Mouse (Mus musculus) activated CD4-positive, CD25-positive, alpha-beta regulatory T cell, adult 9 weeks (primary cell): ENCODE data around the gene Zfp740. TPM values are rescaled to one million over a fixed set of nuclear protein-coding genes. Genes with fewer than 3 reads are reported as not detected.

Experiments used
- polyA plus RNA-seq: library from polyadenylated mRNA; unstranded; fragments of 100-300 nt; shearing (Covaris generic); gene quantifications from one replicate; pipeline ENCODE4 v1.2.1, GENCODE M21; 2017

Zfp740 gene
- 68.1 TPM for polyA plus RNA-seq

DNA sequence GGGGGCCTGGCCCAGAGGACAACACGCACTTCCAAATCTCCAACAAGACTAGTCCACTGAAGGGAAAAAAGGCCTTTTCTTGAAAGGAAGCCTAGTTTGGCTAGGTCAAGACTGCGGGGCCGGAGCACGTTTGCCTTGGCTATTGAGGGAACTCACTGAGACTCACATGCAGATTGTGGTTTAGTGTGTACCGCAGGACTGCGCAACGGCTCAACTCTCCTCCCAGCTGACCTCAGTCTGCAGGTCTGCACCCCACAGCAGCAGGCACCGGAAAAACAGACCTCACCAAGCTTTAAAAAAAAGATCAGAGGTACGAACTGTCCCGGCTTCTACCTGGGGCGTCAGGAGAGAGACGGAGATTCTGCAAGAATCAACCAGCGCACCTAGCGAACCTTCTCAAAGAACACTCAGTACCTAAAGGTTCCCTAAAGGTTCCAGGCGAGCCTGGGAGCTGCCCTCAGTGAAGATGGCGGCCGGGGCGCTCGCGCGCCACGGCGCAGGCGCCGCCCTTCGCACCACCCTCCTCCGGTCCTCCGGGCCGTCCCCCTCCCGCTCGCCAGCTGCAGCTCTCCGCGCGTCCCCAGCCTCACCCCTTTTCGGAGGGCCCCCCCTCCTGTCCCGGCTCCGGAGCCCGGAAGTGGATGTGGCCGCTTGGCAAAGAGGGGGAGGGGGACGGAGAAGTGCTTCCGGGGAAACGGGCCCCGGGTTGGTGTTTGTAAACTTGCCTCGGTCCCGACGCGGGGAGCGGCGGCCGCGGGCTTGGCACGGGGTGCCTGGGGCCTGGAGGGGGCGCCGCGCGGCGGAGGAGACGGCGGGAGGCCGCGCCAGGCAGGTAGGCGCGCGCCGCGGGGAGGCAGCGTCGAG lies at the start of gene Zfp740:
Gene Zfp740, plus strand, starts transcription at position 279 of the 864 bp plus-strand sequence.

DNA sequence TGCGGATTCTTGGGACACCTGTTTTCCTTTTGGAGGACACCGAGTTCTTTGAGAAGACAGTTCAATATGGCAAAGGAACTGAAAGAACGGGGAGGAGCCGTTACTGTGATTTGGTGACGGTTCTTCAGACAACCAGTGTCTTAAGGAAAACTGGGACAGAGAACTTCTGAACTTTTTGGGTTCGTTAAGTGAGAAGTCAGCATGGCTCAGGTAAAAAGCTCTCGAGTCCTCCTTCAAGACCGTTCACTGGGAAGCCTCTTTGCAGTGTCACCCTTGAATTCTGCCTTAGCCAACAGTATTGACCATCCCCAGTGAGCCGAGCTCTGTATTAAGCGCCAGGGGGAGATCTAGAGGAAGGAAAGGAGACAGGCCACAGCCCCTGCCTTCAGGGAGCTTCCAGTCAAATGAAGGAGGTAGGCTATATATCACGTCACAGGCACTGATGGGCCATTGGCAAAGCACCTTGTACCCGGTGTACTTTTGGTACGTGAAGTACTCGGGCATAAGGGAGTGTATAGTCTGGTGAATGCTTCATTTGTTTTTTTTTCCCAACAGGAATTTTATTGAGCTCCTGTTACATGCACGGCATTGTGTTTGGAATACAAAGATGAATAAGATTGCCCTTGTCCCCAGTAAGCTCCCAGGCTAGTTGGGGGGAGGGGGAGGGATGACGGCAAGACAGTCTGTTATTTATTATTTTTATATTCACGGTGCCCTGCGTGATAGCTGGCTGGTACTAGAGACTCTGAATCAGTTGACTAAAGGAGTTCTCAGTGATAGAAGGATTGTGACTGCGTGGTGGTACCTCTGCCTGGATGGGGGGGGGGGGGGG lies 1.8 kb downstream of the Zfp740 start, which contains the start of gene Csad:
Gene Csad, minus strand, starts transcription at position 51 of the 832 bp plus-strand sequence.

DNA sequence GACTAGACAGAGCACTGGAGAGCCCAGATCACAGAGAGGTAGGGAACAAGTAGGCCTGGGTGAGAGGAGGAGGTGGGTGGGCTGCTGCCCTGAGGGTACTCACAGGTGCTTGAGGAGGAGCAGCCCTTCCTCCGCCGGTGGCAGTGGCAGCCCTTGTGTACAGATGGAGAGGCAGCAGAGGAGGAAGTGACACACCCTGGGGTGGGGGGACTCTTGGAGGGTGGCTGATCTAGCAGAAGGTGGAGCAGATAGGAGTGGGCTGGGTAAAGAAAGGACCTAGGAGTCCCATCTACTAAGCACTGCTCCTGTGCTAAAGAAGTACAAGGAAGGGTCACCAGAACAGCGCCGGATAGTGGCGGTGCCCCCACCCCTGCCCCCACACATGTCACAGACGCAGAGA lies 28.7 kb downstream of the Zfp740 start, which contains the start of gene Itgb7:
Gene Itgb7, minus strand, starts transcription at position 197 of the 400 bp plus-strand sequence.

DNA sequence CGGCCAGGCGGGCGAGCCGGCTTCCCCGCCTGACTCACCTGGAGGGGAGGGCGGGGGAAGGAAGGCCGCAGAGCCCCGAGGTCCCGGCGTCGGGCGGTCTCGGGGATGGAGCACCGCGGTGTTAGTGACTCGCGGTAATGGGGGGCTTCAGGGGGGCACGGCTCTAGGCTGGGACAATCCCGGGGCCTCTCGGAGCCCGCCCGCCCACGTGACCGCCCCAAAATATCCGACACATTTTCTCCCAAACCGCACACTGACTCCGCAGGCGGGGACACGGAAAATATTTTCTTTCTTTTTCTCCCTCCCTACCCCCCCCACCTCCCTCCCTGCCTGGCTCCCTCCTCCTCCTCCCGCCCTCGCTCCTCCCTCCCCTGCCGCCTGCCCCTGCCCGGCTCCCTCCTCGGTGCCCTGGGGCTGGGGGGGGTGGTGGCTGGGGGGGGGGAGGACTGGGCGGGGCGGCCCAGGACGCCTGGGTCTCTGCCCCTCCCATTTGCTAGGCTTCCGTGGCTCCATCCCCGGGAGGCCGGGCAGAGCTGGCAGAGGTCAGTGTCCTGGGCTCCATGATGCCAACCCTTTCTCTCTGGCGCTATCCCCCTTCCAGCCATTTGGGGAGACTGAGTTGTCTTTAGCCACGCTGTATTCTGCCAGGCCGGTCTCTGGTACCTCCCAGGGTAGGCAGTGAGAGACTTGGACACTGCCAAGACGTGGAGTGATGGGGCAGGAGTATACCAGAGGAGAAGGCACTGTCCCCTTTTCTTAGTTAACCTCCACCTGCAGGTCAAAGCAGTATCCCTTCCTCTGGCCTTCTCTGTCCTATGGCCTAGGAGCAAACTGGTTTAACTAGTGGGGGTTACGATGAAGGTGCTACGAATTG lies 54.4 kb downstream of the Zfp740 start, which contains the start of gene Rarg:
Gene Rarg, minus strand, starts transcription at position 316 of the 874 bp plus-strand sequence.

Other genes with a start within 250 kb of the Zfp740 start
- gene Krt78, start 249.0 kb upstream of the Zfp740 start, polyA plus RNA-seq, result not detected
- not detected for gene Krt8, start 198.8 kb upstream of the Zfp740 start, polyA plus RNA-seq
- 0.76 TPM for gene Krt18, start 175.1 kb upstream of the Zfp740 start, polyA plus RNA-seq
- gene Eif4b, start 129.5 kb upstream of the Zfp740 start, polyA plus RNA-seq, result 154 TPM
- gene Tns2, start 102.8 kb upstream of the Zfp740 start, polyA plus RNA-seq, result 1.7 TPM
- gene Spryd3, start 67.0 kb upstream of the Zfp740 start, polyA plus RNA-seq, result 63.5 TPM
- 0.33 TPM for gene Igfbp6, start 58.9 kb upstream of the Zfp740 start, polyA plus RNA-seq
- 1.5 TPM for gene Soat2, start 52.7 kb upstream of the Zfp740 start, polyA plus RNA-seq
- 12.4 TPM for gene Csad, start 1.5 kb downstream of the Zfp740 start, polyA plus RNA-seq
- 962 TPM for gene Itgb7, start 28.7 kb downstream of the Zfp740 start, polyA plus RNA-seq
- 46.7 TPM for gene Rarg, start 54.3 kb downstream of the Zfp740 start, polyA plus RNA-seq
- not detected for gene Gm9918, start 67.3 kb downstream of the Zfp740 start, polyA plus RNA-seq
- gene Mfsd5, start 76.2 kb downstream of the Zfp740 start, polyA plus RNA-seq, result 82.2 TPM
- 3.0 TPM for gene Espl1, start 93.0 kb downstream of the Zfp740 start, polyA plus RNA-seq
- gene Pfdn5, start 122.9 kb downstream of the Zfp740 start, polyA plus RNA-seq, result 582 TPM
- 99.5 TPM for gene Myg1, start 128.5 kb downstream of the Zfp740 start, polyA plus RNA-seq
- gene Aaas, start 147.5 kb downstream of the Zfp740 start, polyA plus RNA-seq, result 58.8 TPM
- not detected for gene Sp7, start 163.9 kb downstream of the Zfp740 start, polyA plus RNA-seq
- gene Sp1, start 202.9 kb downstream of the Zfp740 start, polyA plus RNA-seq, result 19.6 TPM
- not detected for gene Amhr2, start 242.1 kb downstream of the Zfp740 start, polyA plus RNA-seq